Mouse (Mus musculus): Measurements from ENCODE around the gene Olfr657. TPM values are rescaled to one million over a fixed set of nuclear protein-coding genes. Genes with fewer than 3 reads are reported as not detected.

Gene Olfr657
- polyA plus RNA-seq, 1 experiment = not detected

DNA sequence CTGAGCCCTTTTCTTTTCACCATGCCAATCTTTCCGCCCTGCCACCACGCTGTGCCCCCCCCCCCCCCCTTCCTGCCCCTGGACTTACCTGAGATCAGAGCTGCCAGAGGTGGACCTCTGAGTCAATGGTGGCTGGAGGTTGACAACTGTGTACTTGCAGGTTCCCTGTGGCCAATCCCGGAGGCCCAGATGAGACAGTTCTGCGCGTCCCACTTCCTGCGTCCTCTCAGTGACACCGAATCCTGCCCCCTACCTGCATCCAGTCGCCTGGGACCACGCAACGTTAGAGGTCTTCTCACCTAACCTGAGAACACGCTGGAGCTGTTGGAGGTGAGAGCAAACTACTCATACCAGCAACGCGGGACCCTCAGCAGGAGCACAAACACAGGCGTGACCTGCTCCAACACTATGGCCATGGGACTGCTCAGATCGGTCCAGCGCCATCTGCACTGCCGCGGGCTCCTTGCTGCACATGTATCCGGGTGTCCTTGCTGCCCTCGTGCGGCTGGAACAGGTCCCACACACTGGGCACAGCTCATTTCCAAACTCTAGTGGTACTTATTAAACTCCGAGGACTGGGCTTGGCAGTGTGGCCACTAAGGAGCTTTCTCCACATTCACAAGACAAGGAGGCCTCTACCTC, 22.4 kb downstream of the Olfr657 start, which contains the start of gene Olfr658:
Gene Olfr658, minus strand, starts transcription at position 465 of the 642 bp plus-strand sequence.
- peak within 1 kb of the TSS; percentile 13; the same call in 1 of the 2 replicates for H3K4me3 ChIP-seq (ENCODE audit: insufficient read depth, low read depth, low read length)
- H3K27ac ChIP-seq (ENCODE audit: insufficient read depth, low read depth, low read length) = no peak within 1 kb of the TSS
- H3K4me1 ChIP-seq (ENCODE audit: control insufficient read depth, insufficient read depth, low read length) = peaks cover 4% of the 10 kb centered on the region; the same call in 1 of the 2 replicates
- WGBS = 25% methylated on average over 22 of the region's 22 CpGs
- TF ChIP-seq POLR2A (IDR thresholded peaks at IDR 0.05; ENCODE audit: insufficient read depth, low read depth, low read length) = no peak
- no peak for TF ChIP-seq CTCF (IDR thresholded peaks at IDR 0.05; ENCODE audit: insufficient read depth, low read depth, low read length)

GRCm38 (mm10) chr7:104666453-104666852, 41.9 kb downstream of the Olfr657 start, which contains the start of gene Olfr659:
TSS of gene Olfr659 (plus strand) at chr7:104666753.
- TF ChIP-seq POLR2A (IDR thresholded peaks at IDR 0.05; ENCODE audit: insufficient read depth, low read depth, low read length) (no peak), CTCF (IDR thresholded peaks at IDR 0.05; ENCODE audit: insufficient read depth, low read depth, low read length) (no peak)
- H3K27ac ChIP-seq (ENCODE audit: insufficient read depth, low read depth, low read length) = no peak within 1 kb of the TSS
- H3K4me3 ChIP-seq (ENCODE audit: insufficient read depth, low read depth, low read length) = no peak within 1 kb of the TSS
- WGBS = 89% methylated on average over 3 of the region's 3 CpGs
- no peaks in the 10 kb centered on the region for H3K4me1 ChIP-seq (ENCODE audit: control insufficient read depth, insufficient read depth, low read length)

GRCm38 (mm10) chr7:104686201-104686600, 61.6 kb downstream of the Olfr657 start, which contains the start of gene Olfr661:
TSS of gene Olfr661 (plus strand) at chr7:104686501.
- H3K4me3 ChIP-seq (ENCODE audit: insufficient read depth, low read depth, low read length) = no peak within 1 kb of the TSS
- WGBS = 96% methylated on average over 2 of the region's 2 CpGs
- no peaks in the 10 kb centered on the region for H3K4me1 ChIP-seq (ENCODE audit: control insufficient read depth, insufficient read depth, low read length)
- H3K27ac ChIP-seq (ENCODE audit: insufficient read depth, low read depth, low read length) = no peak within 1 kb of the TSS
- TF ChIP-seq POLR2A (IDR thresholded peaks at IDR 0.05; ENCODE audit: insufficient read depth, low read depth, low read length) = no peak
- TF ChIP-seq CTCF (IDR thresholded peaks at IDR 0.05; ENCODE audit: insufficient read depth, low read depth, low read length) = no peak

Other genes starting within 250 kb of the Olfr657 start
- gene Trim30c, start 224.0 kb upstream of the Olfr657 start, polyA plus RNA-seq (2012; ENCODE audit: insufficient read depth, insufficient read length, low replicate concordance, missing spikeins) = not detected in 2 replicates
- not detected in 2 replicates for gene Trim30a, start 159.6 kb upstream of the Olfr657 start, polyA plus RNA-seq (2012; ENCODE audit: insufficient read depth, insufficient read length, low replicate concordance, missing spikeins)
- gene Trim30d, start 116.9 kb upstream of the Olfr657 start, polyA plus RNA-seq (2012; ENCODE audit: insufficient read depth, insufficient read length, low replicate concordance, missing spikeins) = not detected in 2 replicates
- not detected in 2 replicates for gene Olfr651, start 74.7 kb upstream of the Olfr657 start, polyA plus RNA-seq (2012; ENCODE audit: insufficient read depth, insufficient read length, low replicate concordance, missing spikeins)
- not detected in 2 replicates for gene Olfr652, start 63.9 kb upstream of the Olfr657 start, polyA plus RNA-seq (2012; ENCODE audit: insufficient read depth, insufficient read length, low replicate concordance, missing spikeins)
- gene Olfr653, start 47.5 kb upstream of the Olfr657 start, polyA plus RNA-seq (2012; ENCODE audit: insufficient read depth, insufficient read length, low replicate concordance, missing spikeins) = not detected in 2 replicates
- not detected in 2 replicates for gene Olfr654, start 37.8 kb upstream of the Olfr657 start, polyA plus RNA-seq (2012; ENCODE audit: insufficient read depth, insufficient read length, low replicate concordance, missing spikeins)
- gene Olfr655, start 23.0 kb upstream of the Olfr657 start, polyA plus RNA-seq (2012; ENCODE audit: insufficient read depth, insufficient read length, low replicate concordance, missing spikeins) = not detected in 2 replicates
- gene Olfr656, start 10.8 kb upstream of the Olfr657 start, polyA plus RNA-seq (2012; ENCODE audit: insufficient read depth, insufficient read length, low replicate concordance, missing spikeins) = not detected in 2 replicates
- not detected in 2 replicates for gene Olfr658, start 22.5 kb downstream of the Olfr657 start, polyA plus RNA-seq (2012; ENCODE audit: insufficient read depth, insufficient read length, low replicate concordance, missing spikeins)
- gene Olfr659, start 42.0 kb downstream of the Olfr657 start, polyA plus RNA-seq (2012; ENCODE audit: insufficient read depth, insufficient read length, low replicate concordance, missing spikeins) = not detected in 2 replicates
- gene Olfr661, start 61.7 kb downstream of the Olfr657 start, polyA plus RNA-seq (2012; ENCODE audit: insufficient read depth, insufficient read length, low replicate concordance, missing spikeins) = not detected in 2 replicates
- gene Usp17le, start 152.7 kb downstream of the Olfr657 start, polyA plus RNA-seq (2012; ENCODE audit: insufficient read depth, insufficient read length, low replicate concordance, missing spikeins) = not detected in 2 replicates
- gene Usp17lb, start 217.8 kb downstream of the Olfr657 start, polyA plus RNA-seq (2012; ENCODE audit: insufficient read depth, insufficient read length, low replicate concordance, missing spikeins) = not detected in 2 replicates
- not detected in 2 replicates for gene Usp17la, start 232.2 kb downstream of the Olfr657 start, polyA plus RNA-seq (2012; ENCODE audit: insufficient read depth, insufficient read length, low replicate concordance, missing spikeins)

Data from olfactory bulb, adult 2 months (tissue).